Mouse (Mus musculus) layer of hippocampus, adult 2 months (tissue): Measurements from ENCODE around the gene Serpina10. TPM values are rescaled to one million over a fixed set of nuclear protein-coding genes. Genes with fewer than 3 reads are reported as not detected.
"Not testable (repeated sequence)": the region's sequence is repeated elsewhere in the genome, so short reads cannot be mapped to it uniquely, and the experiment has no call there.

Experiments
- DNase-seq, 2 experiments: peaks; one replicate each; pipeline ENCODE4 v3.0.0; 2022; ENCODE audit warnings: low spot score in 2 of 2
- H3K27ac ChIP-seq: fragments of 200-600 bp; 2 replicates; pipeline ENCODE4 v1.8.1; 2022
- H3K4me3 ChIP-seq: fragments of 200-600 bp; 2 replicates; pipeline ENCODE4 v1.8.1; 2022; ENCODE audit warnings: mild to moderate bottlenecking
- CTCF ChIP-seq: fragments of 200-600 bp; conservative IDR thresholded peaks from 2 replicates; pipeline ENCODE4 v1.8.1; 2022; ENCODE audit warnings: antibody characterized with exemption, mild to moderate bottlenecking, moderate library complexity
- long read RNA-seq, 2 experiments: library from polyadenylated mRNA; stranded (forward); transcript quantifications; one replicate each; pipeline ENCODE4 v2.0.0; 2021; ENCODE audit warnings: borderline mapping rate in 2 of 2
- total RNA-seq, 2 experiments: library from RNA; stranded (reverse); gene quantifications; 2 replicates each; pipeline ENCODE4 v1.2.3; 2021

The Serpina10 gene
- total RNA-seq: under 1 TPM in 1 of 2 experiments, not detected in 1; 0.10 TPM
- long read RNA-seq, experiment 1: 0 reads
- long read RNA-seq, experiment 2: 0 reads

DNA sequence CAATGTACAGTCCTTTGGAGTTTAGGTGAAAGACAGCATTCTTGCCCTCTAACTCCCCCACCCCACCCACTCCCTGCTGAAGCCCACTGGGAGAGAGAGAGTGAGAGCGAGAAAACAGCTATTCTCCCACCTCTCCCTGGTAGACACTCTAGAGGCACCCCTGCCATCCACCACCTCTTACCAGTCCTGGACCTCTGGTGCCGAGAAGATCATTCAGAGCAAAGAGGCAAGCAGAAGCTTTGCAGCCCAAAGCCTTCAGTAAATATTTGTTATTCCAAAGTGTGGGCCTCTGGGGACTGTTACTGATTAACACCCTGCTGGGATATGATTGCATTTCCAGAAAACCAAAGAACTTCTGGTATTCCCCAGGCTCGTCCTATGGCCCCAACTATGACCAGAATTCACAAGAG, at the start of gene Serpina10:
Serpina10 (minus strand) TSS at position 242 of the 410 bp plus-strand sequence.
- no peak for DNase-seq
- no peak within 1 kb of the TSS for H3K27ac ChIP-seq
- no peak for TF ChIP-seq CTCF
- H3K4me3 ChIP-seq: no peak within 1 kb of the TSS

DNA sequence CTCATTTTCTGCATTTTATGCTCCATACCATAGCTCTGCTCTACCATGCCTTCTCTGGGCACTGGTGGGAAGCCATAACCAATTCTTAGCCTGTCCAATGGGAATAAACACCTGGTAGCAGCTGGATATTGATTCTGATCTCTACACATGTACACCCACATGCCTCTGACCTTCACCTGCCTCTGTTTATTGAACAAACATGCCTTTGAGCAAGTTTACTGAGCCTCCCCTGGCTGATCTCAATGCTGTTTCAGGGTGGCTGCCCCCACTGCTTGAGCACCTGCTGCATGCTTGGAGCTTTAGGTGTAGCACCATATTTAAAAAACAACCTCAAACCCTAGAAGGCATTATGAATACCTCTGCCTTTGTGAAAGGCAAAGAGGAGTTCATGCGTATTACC, 48.6 kb upstream of the Serpina10 start:
- not testable (repeated sequence) for H3K27ac ChIP-seq, H3K4me3 ChIP-seq, DNase-seq

DNA sequence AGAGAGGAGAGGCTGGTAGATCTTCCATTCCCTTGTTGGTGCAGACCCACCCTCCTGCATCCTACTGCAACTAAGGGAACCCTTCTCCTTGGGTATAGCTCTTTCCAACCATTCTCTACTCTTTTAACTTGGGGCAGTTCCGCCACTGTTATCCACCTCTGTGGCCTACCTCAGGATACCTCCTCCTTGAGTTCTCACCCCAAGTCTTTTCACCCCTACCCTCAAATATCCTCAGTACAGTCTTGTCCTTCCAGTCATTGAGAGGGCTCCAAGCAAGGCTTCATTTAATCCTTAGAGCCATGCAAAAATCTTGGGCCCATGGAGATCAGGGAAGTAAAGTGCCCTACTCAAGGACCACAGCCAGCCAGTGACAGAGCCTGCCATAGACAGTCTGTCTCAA, 44.8 kb upstream of the Serpina10 start, which contains the start of gene Serpina16:
Serpina16 (minus strand) TSS at position 101 of the 400 bp plus-strand sequence.
- Histone ChIP-seq H3K27ac (no peak within 1 kb of the TSS), H3K4me3 (no peak within 1 kb of the TSS)
- TF ChIP-seq CTCF: no peak
- no peak for DNase-seq

DNA sequence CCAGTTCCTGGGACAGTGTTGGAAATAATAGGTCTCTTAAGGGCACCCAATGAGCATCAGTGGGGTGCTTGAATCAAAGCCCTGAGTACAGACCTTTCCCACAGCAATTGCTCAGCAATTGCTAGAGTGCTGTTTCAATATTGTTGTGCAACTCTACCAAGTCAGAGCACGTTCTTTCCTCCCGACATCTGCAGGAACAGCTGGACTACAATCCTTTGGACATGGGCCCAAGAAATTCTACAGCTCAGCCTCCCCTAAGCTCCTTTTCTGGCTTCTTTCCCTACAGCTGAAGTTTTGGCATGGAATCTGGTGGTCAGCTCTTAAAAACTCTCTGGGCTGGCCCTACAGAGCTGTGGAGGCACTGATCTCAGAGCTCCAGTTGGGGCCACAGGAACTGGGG, 41.9 kb upstream of the Serpina10 start:
- no peak overlapping the region for H3K27ac ChIP-seq
- H3K4me3 ChIP-seq: no peak overlapping the region
- no peak for DNase-seq
- TF ChIP-seq CTCF: no peak

DNA sequence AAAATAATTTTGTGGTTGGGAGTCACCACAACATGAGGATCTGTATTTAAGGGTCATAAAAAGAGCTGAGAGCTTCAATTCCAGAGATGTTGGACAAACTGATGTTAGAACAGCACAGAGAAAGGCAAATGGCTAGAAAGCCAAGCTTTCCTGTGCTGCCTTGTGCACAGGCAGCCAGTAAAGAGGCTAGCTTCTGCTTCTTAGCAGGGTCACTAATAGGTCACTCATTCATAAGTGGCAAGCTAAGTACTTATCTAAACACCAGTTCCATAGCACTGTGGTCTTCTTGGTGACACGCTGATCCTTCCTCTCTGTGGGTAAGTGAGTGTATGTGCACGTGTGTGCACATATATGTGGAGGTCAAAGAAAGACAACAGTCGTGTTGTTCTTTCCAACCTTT, 40.2 kb upstream of the Serpina10 start:
- TF ChIP-seq CTCF: no peak
- Histone ChIP-seq H3K27ac (no peak overlapping the region), H3K4me3 (no peak overlapping the region)
- DNase-seq: no peak

DNA sequence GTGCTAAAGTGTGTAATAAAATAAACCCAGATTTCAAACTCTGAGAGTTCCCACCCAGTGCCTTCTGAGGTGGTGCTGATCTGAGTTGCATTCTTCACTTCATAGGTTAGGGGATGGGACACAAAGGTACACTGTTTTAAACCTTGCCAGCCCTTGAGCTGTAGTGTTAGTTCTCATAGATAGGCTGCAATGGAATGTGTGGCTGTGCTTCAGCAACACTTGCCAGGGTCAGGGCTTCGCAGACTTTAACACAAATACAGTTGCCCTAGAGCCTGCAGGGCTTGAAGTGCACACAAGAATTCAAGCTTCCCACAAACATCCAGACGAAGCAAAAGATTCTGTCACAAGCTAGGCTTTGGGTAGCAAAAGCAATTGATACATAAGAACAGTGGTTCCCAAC, 39.7 kb upstream of the Serpina10 start:
- no peak for DNase-seq
- TF ChIP-seq CTCF: no peak
- no peak overlapping the region for H3K4me3 ChIP-seq
- no peak overlapping the region for H3K27ac ChIP-seq

DNA sequence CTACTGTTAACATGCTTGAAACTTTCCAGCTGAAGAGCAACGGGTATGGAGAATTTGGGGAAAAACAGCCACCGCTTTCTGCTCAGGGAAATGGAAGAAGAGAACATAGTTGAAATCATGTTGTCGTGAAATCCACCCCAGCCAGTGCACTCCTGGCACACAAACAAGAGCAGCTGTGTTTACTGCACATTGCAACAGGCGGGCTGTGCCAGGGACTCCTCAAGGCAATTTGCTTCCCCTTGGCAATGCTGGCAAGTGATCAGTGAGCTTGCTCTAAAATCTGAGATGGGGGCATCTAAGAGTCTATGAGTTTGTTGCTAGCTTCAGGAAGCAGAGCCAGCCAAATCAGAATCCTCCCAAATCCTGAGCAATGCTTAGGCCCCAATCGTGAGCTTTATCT, 39.1 kb upstream of the Serpina10 start:
- Histone ChIP-seq H3K4me3 (no peak overlapping the region), H3K27ac (no peak overlapping the region)
- peak; percentile 58 to 80 for DNase-seq
- no peak for TF ChIP-seq CTCF

DNA sequence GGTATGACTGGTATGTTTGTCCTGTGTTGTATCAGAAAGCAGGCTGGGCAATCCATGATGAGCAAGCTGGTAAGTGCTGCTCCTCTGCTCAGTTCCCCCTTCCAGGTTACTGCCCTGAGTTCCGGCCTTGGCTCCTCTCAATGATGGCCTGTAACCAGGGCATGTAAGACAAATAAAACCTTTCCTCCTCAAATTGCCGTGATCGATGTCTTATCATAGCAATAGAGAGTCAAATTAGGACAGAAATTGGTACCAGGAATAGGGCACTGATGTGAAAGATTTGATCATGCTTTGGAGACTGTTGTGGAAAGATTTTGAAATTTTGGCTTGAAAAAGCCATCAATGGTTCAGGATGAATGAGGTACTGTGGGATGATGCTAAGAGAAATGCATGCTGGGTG, 34.0 kb upstream of the Serpina10 start:
- no peak for DNase-seq
- Histone ChIP-seq H3K27ac (no peak overlapping the region), H3K4me3 (no peak overlapping the region)
- TF ChIP-seq CTCF: no peak

DNA sequence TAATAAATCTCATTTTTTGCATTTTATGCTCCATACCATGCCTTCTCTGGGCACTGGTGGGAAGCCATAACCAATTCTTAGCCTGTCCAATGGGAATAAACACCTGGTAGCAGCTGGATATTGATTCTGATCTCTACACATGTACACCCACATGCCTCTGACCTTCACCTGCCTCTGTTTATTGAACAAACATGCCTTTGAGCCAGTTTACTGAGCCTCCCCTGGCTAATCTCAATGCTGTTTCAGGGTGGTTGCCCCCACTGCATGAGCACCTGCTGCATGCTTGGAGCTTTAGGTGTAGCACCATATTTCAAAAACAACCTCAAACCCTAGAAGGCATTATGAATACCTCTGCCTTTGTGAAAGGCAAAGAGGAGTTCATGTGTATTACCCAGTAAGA, 30.8 kb upstream of the Serpina10 start:
- not testable (repeated sequence) for DNase-seq, H3K27ac ChIP-seq, H3K4me3 ChIP-seq

DNA sequence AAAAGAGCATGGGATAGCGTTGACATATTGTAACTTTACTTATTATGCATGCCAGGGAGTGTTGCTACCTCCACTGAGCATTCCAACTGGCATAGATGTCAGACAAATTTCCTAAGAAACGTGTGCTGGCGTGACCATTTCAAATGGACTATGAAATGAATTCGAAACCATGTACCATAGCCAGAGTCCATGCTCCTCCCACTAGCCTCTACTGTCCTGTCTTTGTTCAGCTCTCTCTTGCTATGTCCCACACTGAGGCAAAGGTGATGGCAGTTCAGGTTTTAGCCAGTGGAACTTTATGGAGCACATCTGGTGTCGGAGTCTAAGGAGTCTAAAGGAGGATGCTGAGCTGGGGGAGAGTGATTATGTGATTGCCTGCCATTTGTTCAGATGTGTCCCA, 28.8 kb upstream of the Serpina10 start:
- H3K4me3 ChIP-seq: no peak overlapping the region
- H3K27ac ChIP-seq: no peak overlapping the region
- no peak for DNase-seq
- no peak for TF ChIP-seq CTCF

DNA sequence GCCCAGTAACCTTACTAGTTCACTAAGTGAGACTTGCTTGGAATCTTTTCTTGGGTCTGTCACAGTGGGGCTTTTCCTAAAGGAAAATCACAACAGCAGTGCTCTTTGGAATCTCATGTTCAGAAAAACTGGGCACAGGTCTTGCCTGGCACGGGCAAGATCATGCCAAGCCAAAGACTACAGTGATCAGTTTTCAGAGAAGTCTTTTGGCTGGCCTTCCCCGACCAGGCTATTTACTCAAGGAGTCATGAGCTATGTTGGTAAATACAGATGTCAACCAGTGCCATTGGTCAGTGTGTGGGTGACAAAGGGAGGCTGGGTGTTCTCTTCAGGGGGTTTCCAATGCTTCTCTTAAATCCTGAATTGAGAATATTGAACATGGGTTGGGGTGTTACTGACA, 27.9 kb upstream of the Serpina10 start:
- H3K4me3 ChIP-seq: no peak overlapping the region
- no peak overlapping the region for H3K27ac ChIP-seq
- TF ChIP-seq CTCF: no peak
- no peak for DNase-seq

DNA sequence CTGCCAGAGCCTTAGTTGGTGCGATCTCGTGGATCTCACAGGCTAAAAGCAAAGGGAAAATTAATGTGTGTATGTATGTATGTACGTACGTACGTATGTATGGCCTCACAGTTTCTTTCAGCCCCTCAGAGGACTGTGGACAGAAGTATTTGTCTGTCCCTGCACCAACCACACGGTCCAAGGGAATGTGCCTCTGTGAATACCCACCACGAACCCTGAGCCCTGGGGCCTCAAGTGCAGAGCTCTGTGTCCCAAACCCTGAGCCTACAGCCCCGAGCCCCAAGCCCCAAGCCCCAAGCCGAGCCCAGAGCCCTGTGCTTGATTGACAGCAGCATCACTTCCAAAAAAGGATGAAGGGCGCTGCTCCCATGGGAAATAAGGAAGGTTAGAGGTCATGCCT, 26.7 kb upstream of the Serpina10 start:
- TF ChIP-seq CTCF: no peak
- no peak overlapping the region for H3K4me3 ChIP-seq
- no peak overlapping the region for H3K27ac ChIP-seq
- no peak for DNase-seq

DNA sequence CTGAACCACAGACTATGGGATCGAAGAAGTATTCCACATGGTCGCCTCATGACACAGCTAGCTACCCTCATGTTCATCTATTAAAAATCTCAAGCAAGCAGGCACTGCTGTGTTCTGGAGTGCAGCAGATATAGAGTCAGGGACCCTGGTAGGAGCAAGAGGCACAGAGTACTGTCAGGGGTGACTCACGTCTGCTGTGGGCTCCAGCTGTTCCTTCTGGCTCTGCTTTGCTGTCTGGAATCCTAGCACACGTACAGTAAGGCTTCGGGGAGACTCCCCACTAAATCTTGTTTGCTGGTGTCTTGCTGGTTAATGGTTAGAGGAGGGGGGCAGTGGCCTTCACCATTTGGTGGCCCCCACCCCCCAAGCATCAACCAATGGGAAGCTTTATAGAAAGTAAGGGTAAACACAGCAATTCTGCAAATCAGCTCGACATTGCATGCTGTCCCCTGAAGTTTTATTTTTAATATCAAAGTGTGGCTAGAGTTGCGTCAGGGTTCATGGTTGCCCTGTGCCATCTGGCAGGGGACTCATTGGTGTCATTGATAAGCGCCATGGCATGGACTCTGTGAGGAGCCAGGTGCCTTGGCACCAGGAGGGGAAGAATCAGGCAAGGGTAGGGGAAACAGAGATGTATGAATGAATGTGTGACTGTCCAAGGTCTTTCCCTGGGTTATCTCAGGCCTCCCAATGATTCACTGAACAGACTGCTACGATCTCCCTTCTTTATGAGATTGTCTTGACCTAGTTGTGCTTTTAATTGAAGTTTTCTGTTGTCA, 25.8 kb upstream of the Serpina10 start, which contains the start of gene Serpina6:
Serpina6 (minus strand) TSS at position 365 of the 779 bp plus-strand sequence.
- TF ChIP-seq CTCF: no peak
- no peak for DNase-seq
- H3K27ac ChIP-seq: no peak within 1 kb of the TSS
- no peak within 1 kb of the TSS for H3K4me3 ChIP-seq

DNA sequence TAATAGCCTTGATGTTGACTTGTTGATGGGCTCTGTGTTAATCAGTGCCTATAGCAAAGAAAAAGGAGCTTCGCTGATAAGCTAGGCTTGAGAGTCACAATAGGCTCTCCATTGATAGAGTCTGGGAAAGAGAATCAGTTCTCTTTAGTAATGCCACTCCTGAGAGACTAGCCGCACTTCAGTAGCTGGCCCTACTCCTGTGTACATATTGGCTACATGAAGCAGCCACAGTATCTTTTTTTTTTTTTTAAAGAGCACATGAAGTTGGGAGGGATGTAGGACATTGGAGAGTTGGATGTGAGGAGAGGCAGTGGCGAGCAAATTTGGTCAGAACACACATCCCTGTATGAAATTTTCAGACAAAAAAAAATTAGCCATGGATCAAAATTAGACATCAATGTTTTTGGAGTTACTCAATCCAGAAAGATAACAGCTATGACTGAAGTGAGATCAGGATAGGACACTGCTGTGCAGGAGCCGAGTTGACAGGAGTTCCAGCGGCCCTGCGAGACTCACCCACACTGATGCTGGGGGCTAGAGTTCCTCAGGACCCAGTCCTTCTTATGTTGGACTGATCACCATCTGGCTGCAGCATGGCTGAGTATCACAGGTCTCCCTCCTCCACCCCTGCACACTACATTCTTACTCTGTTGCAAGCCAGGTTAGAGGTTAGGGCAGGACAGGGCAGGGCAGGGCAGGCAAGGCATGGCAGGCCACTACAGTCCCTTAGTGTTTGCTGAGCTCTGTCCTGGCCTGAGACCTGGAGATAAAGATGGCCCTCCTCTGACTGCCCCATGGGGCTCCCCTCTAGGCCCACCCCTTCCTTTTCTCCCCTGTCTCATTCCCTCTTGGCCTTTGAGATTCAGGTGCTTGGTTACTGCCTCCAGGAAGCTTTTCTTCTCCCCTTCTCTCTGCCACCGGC, 24.1 kb upstream of the Serpina10 start:
- no peak for DNase-seq
- Histone ChIP-seq H3K4me3 (no peak overlapping the region), H3K27ac (no peak overlapping the region)
- no peak for TF ChIP-seq CTCF
